In genomic region chr1:51892005-51892404, GRCm38 (mm10) we compare ENCODE assay signal across 24 mouse cellular contexts. TPM values are rescaled to one million over a fixed set of nuclear protein-coding genes. Genes with fewer than 3 reads are reported as not detected.
DNase-seq lines count a peak whose midpoint lies in the region; ATAC-seq and TF ChIP-seq lines count a peak whose summit lies in the region.
"Had no signal": no experiment of that assay in that cellular context is flagged by ENCODE, and none has a peak within 500 bp of the region (broad histone marks: within the 10 kb centered on the region; RNA-seq: fewer than 3 reads in every experiment).

No protein-coding gene starts in this region.

- 66% methylated on average over 4 of the region's 4 CpGs for WGBS in liver, embryonic 15.5 days (ENCODE audit: insufficient replicate concordance)
- WGBS in liver, embryonic 12.5 days (ENCODE audit: insufficient replicate concordance) = 69% methylated on average over 4 of the region's 4 CpGs
- 61% methylated on average over 4 of the region's 4 CpGs for WGBS in liver, postnatal 0 days (ENCODE audit: insufficient replicate concordance)
- 86% methylated on average over 4 of the region's 4 CpGs for WGBS in stomach, postnatal 0 days

- H3K36me3 ChIP-seq in liver, embryonic 15.5 days (replicated peaks) = no peaks in the 10 kb centered on the region
- no peaks in the 10 kb centered on the region for H3K36me3 ChIP-seq in liver, embryonic 12.5 days
- no peaks in the 10 kb centered on the region for H3K36me3 ChIP-seq in liver, postnatal 0 days (replicated peaks; ENCODE audit: insufficient read depth, low read length)
- H3K36me3 ChIP-seq in stomach, postnatal 0 days (ENCODE audit: control insufficient read depth, insufficient read depth, low read length) = no peaks in the 10 kb centered on the region
- H3K36me3 ChIP-seq: embryonic facial prominence, embryonic 13.5 days; embryonic facial prominence, embryonic 15.5 days; forebrain, embryonic 10.5 days; forebrain, embryonic 12.5 days had no signal

- 0 out of 2 replicates have a peak overlapping the region, but pooled peaks have one; percentile 2 for H3K27ac ChIP-seq in gastrocnemius, adult 2 months
- H3K27ac ChIP-seq in liver, embryonic 15.5 days (replicated peaks) = 0 out of 2 replicates have a peak overlapping the region, but pooled peaks have one; percentile 11
- no peak overlapping the region for H3K27ac ChIP-seq in liver, embryonic 12.5 days
- H3K27ac ChIP-seq in liver, postnatal 0 days (ENCODE audit: low read depth) = peak overlapping the region; percentile 75
- H3K27ac ChIP-seq in stomach, postnatal 0 days (replicated peaks) = no peak overlapping the region; the same call in 1 of the 2 replicates
- H3K27ac ChIP-seq: embryonic facial prominence, embryonic 13.5 days; embryonic facial prominence, embryonic 15.5 days; forebrain, embryonic 10.5 days; forebrain, embryonic 12.5 days had no signal

- H3K4me1 ChIP-seq in liver, embryonic 15.5 days (replicated peaks) = peaks cover 26% of the 10 kb centered on the region
- H3K4me1 ChIP-seq in liver, embryonic 12.5 days = peaks cover 39% of the 10 kb centered on the region
- peaks cover 31% of the 10 kb centered on the region for H3K4me1 ChIP-seq in liver, postnatal 0 days (ENCODE audit: insufficient read depth)
- H3K4me1 ChIP-seq in stomach, postnatal 0 days (replicated peaks; ENCODE audit: control insufficient read depth, insufficient read depth) = peaks cover 2% of the 10 kb centered on the region

- intact Hi-C loops in gastrocnemius, adult 2 months (cut with DNase I) = no loop called here

- no peaks in the 10 kb centered on the region for H3K9me3 ChIP-seq in liver, embryonic 15.5 days (replicated peaks)
- no peaks in the 10 kb centered on the region for H3K9me3 ChIP-seq in liver, embryonic 12.5 days (replicated peaks)
- no peaks in the 10 kb centered on the region for H3K9me3 ChIP-seq in liver, postnatal 0 days (ENCODE audit: low read length)
- no peaks in the 10 kb centered on the region for H3K9me3 ChIP-seq in stomach, postnatal 0 days (ENCODE audit: control insufficient read depth, low read length)
- H3K9me3 ChIP-seq: embryonic facial prominence, embryonic 13.5 days; embryonic facial prominence, embryonic 15.5 days; forebrain, embryonic 10.5 days; forebrain, embryonic 12.5 days had no signal

- no peak overlapping the region for H3K4me3 ChIP-seq in gastrocnemius, adult 2 months
- H3K4me3 ChIP-seq in liver, embryonic 15.5 days (replicated peaks) = no peak overlapping the region
- no peak overlapping the region for H3K4me3 ChIP-seq in liver, embryonic 12.5 days
- H3K4me3 ChIP-seq in liver, postnatal 0 days (ENCODE audit: low read depth, low read length) = no peak overlapping the region
- H3K4me3 ChIP-seq in stomach, postnatal 0 days (ENCODE audit: low read depth, low read length) = no peak overlapping the region
- H3K4me3 ChIP-seq: embryonic facial prominence, embryonic 13.5 days; embryonic facial prominence, embryonic 15.5 days; erythroblast, embryonic 14.5 days; forebrain, embryonic 10.5 days; forebrain, embryonic 12.5 days had no signal

- peak; percentile 47; the same call in 1 of the 2 replicates for ATAC-seq in liver, embryonic 15.5 days (ENCODE audit: insufficient read depth)
- no peak for ATAC-seq in liver, embryonic 12.5 days
- peak; percentile 58 for ATAC-seq in liver, postnatal 0 days
- peak; percentile 45; the same call in 1 of the 2 replicates for ATAC-seq in stomach, postnatal 0 days (ENCODE audit: low FRiP score, low TSS enrichment)
- ATAC-seq: forebrain, embryonic 14.5 days; forebrain, embryonic 16.5 days had no signal

- no peak for DNase-seq in gastrocnemius, adult 2 months
- no peak for DNase-seq in gastrocnemius, postnatal 4 days (ENCODE audit: low spot score in 2 of 2)
- no peak for DNase-seq in liver, postnatal 0 days
- DNase-seq in stomach, postnatal 0 days (ENCODE audit: low spot score) = no peak
- no peak for DNase-seq in right cerebral cortex, postnatal 36 days (ENCODE audit: low spot score in 2 of 2)
- DNase-seq: adrenal gland, postnatal 10 days; adrenal gland, postnatal 25 days; cerebellum, adult 11 months; cerebellum, adult 18-20 months; cerebellum, adult 8-10 months; cerebellum, adult 9-11 months; cerebellum, postnatal 14 days; cerebellum, postnatal 36 days; embryo, embryonic 11 days had no signal

- TF ChIP-seq CTCF in gastrocnemius, adult 2 months (IDR thresholded peaks at IDR 0.05) = no peak
- no peak for TF ChIP-seq CTCF in liver, postnatal 0 days (IDR thresholded peaks at IDR 0.05; ENCODE audit: low read depth)
- no peak for TF ChIP-seq CTCF in stomach, postnatal 0 days (IDR thresholded peaks at IDR 0.05; ENCODE audit: low read depth)

- no peak for TF ChIP-seq EP300 in liver, postnatal 0 days (IDR thresholded peaks at IDR 0.05; ENCODE audit: low read depth)
- no peak for TF ChIP-seq EP300 in stomach, postnatal 0 days (optimal IDR thresholded peaks at IDR 0.05)

- no peaks in the 10 kb centered on the region for H3K27me3 ChIP-seq in liver, embryonic 15.5 days
- no peaks in the 10 kb centered on the region for H3K27me3 ChIP-seq in liver, embryonic 12.5 days (replicated peaks)
- H3K27me3 ChIP-seq in liver, postnatal 0 days (ENCODE audit: insufficient read depth, low read length) = no peaks in the 10 kb centered on the region
- no peaks in the 10 kb centered on the region for H3K27me3 ChIP-seq in stomach, postnatal 0 days (ENCODE audit: control insufficient read depth, insufficient read depth, low read length)
- H3K27me3 ChIP-seq: embryonic facial prominence, embryonic 13.5 days; embryonic facial prominence, embryonic 15.5 days; forebrain, embryonic 12.5 days had no signal

- no peak overlapping the region for H3K9ac ChIP-seq in liver, embryonic 15.5 days
- no peak overlapping the region for H3K9ac ChIP-seq in liver, embryonic 12.5 days
- no peak overlapping the region for H3K9ac ChIP-seq in liver, postnatal 0 days (replicated peaks)
- no peak overlapping the region for H3K9ac ChIP-seq in stomach, postnatal 0 days (ENCODE audit: low read length)
- H3K9ac ChIP-seq: embryonic facial prominence, embryonic 13.5 days; embryonic facial prominence, embryonic 15.5 days; forebrain, embryonic 12.5 days had no signal

- H3K4me2 ChIP-seq in liver, embryonic 15.5 days = no peak overlapping the region
- H3K4me2 ChIP-seq in liver, embryonic 12.5 days = no peak overlapping the region
- H3K4me2 ChIP-seq in liver, postnatal 0 days (ENCODE audit: low read depth, low read length) = 0 out of 2 replicates have a peak overlapping the region, but pooled peaks have one; percentile 11
- H3K4me2 ChIP-seq in stomach, postnatal 0 days (replicated peaks; ENCODE audit: low read depth) = no peak overlapping the region
- H3K4me2 ChIP-seq: embryonic facial prominence, embryonic 13.5 days; embryonic facial prominence, embryonic 15.5 days; forebrain, embryonic 12.5 days had no signal

RNA-seq across cellular contexts. Expression of gene Myo1b, which starts 23.9 kb away (rescaled TPM):
- 10 to 100 TPM in 1 of 2 experiments, 1 to 10 TPM in 1; 8.8 to 13.1 TPM for total RNA-seq in gastrocnemius, adult 2 months (2021)
- total RNA-seq in gastrocnemius, postnatal 4 days (2021) = 10 to 100 TPM; 58.0 to 63.4 TPM
- polyA plus RNA-seq in liver, embryonic 15.5 days (2015; fragmentation: Nextera tagmentation; extraction: Ambion mirVana) = 8.1 and 8.2 TPM in 2 replicates
- polyA plus RNA-seq in liver, embryonic 12.5 days (2016; fragmentation: Nextera tagmentation; extraction: Ambion mirVana) = 12.0 and 13.2 TPM in 2 replicates
- 10.7 and 12.6 TPM in 2 replicates for polyA plus RNA-seq in liver, postnatal 0 days (2015; fragmentation: Nextera tagmentation; extraction: Ambion mirVana)
- 31.7 and 38.3 TPM in 2 replicates for polyA plus RNA-seq in stomach, postnatal 0 days (2015; fragmentation: Nextera tagmentation; extraction: Ambion mirVana)
- total RNA-seq: MEL had no signal
- polyA plus RNA-seq: erythroblast, embryonic 14.5 days had no signal

Comparison
In these comparisons a context has a peak if more than half of its experiments do, and no peak if none do; other contexts are left out.
1. H3K27ac ChIP-seq: peak in gastrocnemius, adult 2 months (single experiment), liver, embryonic 15.5 days (single experiment) and liver, postnatal 0 days (single experiment); none in liver, embryonic 12.5 days (single experiment) and stomach, postnatal 0 days (single experiment).